Mouse (Mus musculus): ENCODE results near the gene Gm49373.

Gene Gm49373

GRCm38 (mm10) chr9:21028560-21029110 is 44.3 kb downstream of the Gm49373 start:
- no peak for DNase-seq (ENCODE audit: low spot score)

GRCm38 (mm10) chr9:21027774-21028290 is 45.1 kb downstream of the Gm49373 start:
- no peak for DNase-seq (ENCODE audit: low spot score)

- DNase-seq (ENCODE audit: low spot score): no peak
Observed at GRCm38 (mm10) chr9:21026849-21027248, 46.0 kb downstream of the Gm49373 start.

- DNase-seq (ENCODE audit: low spot score): no peak
Observed at GRCm38 (mm10) chr9:21025258-21025810, 47.6 kb downstream of the Gm49373 start.

- DNase-seq (ENCODE audit: low spot score): no peak
Observed at GRCm38 (mm10) chr9:21022726-21023125, 50.2 kb downstream of the Gm49373 start.

- peak; percentile 23 for DNase-seq (ENCODE audit: low spot score)
Observed at GRCm38 (mm10) chr9:21022288-21022687, 50.6 kb downstream of the Gm49373 start.

- DNase-seq (ENCODE audit: low spot score): no peak
Observed at GRCm38 (mm10) chr9:21021363-21021762, 51.5 kb downstream of the Gm49373 start.

- no peak for DNase-seq (ENCODE audit: low spot score)
Observed at GRCm38 (mm10) chr9:21018600-21018999, 54.3 kb downstream of the Gm49373 start.

GRCm38 (mm10) chr9:21017177-21017575 is 55.7 kb downstream of the Gm49373 start:
- DNase-seq (ENCODE audit: low spot score): no peak

GRCm38 (mm10) chr9:21016331-21017176 is 56.3 kb downstream of the Gm49373 start:
- DNase-seq (ENCODE audit: low spot score): no peak

GRCm38 (mm10) chr9:21015571-21016130 is 57.2 kb downstream of the Gm49373 start, which contains the start of gene Icam1:
Gene Icam1 (plus strand): TSS chr9:21015985.
- DNase-seq (ENCODE audit: low spot score): no peak

GRCm38 (mm10) chr9:21014691-21015570 is 58.0 kb downstream of the Gm49373 start:
- no peak for DNase-seq (ENCODE audit: low spot score)
